Mouse (Mus musculus) midbrain, postnatal 0 days (tissue): ENCODE results near the gene Vti1a. TPM values are rescaled to one million over a fixed set of nuclear protein-coding genes. Genes with fewer than 3 reads are reported as not detected.

Experiments
- ATAC-seq: fragments of 200-750 bp; cut with Nextera tagmentation; 2 replicates; pipeline ENCODE4 v1.8.0; 2017; ENCODE audit warnings: moderate number of reproducible peaks, mild to moderate bottlenecking, moderate TSS enrichment, moderate library complexity; ENCODE audit not compliant: low FRiP score
- DNase-seq: peaks from one replicate; pipeline ENCODE4 v3.0.0-alpha.2; 2015; ENCODE audit warnings: low spot score
- H3K27ac ChIP-seq: fragments of 300-500 bp; sonication (generic); 2 replicates; pipeline ENCODE4 v1.5.1; 2014; ENCODE audit warnings: low read depth, mild to moderate bottlenecking, low read length, mixed read lengths
- H3K27me3 ChIP-seq: fragments of 300-500 bp; sonication (generic); 2 replicates; pipeline ENCODE4 v1.6.1; 2014; ENCODE audit warnings: low read length, control low read depth, mixed read lengths; ENCODE audit not compliant: insufficient read depth
- H3K36me3 ChIP-seq: fragments of 300-500 bp; sonication (generic); 2 replicates; pipeline ENCODE4 v1.6.1; 2014; ENCODE audit warnings: low read length, control low read depth, mixed read lengths; ENCODE audit not compliant: insufficient read depth
- H3K4me1 ChIP-seq: fragments of 300-500 bp; sonication (generic); 2 replicates; pipeline ENCODE4 v1.6.1; 2014; ENCODE audit warnings: mild to moderate bottlenecking, control low read depth, antibody characterized with exemption, low read length, mixed read lengths; ENCODE audit not compliant: insufficient read depth
- H3K4me2 ChIP-seq: fragments of 300-500 bp; sonication (generic); 2 replicates; pipeline ENCODE4 v1.6.1; 2014; ENCODE audit warnings: low read depth, mild to moderate bottlenecking, low read length, mixed read lengths; ENCODE audit not compliant: poor library complexity, severe bottlenecking
- H3K4me3 ChIP-seq: fragments of 300-500 bp; sonication (generic); 2 replicates; pipeline ENCODE4 v1.5.1; 2014; ENCODE audit warnings: low read depth, mild to moderate bottlenecking, low read length, moderate library complexity
- H3K9ac ChIP-seq: fragments of 300-500 bp; sonication (generic); replicated peaks from 2 replicates; pipeline ENCODE4 v1.6.1; 2014; ENCODE audit warnings: mild to moderate bottlenecking, low read length, moderate library complexity, mixed read lengths; ENCODE audit not compliant: poor library complexity, severe bottlenecking
- H3K9me3 ChIP-seq: fragments of 300-500 bp; sonication (generic); 2 replicates; pipeline ENCODE4 v1.6.1; 2016; ENCODE audit warnings: low read length, control low read depth
- CTCF ChIP-seq: IDR thresholded peaks from 2 replicates; pipeline ENCODE4 v1.5.1; 2016; ENCODE audit warnings: antibody characterized with exemption, mild to moderate bottlenecking
- WGBS: fragments of 180-500 bp; shearing (Covaris S2); extraction: QIAGEN DNeasy Blood & Tissue Kit; methylation state at CpG from one replicate; pipeline ENCODE4 v1.1.7; 2014; 5-methylcytosine and 5-hydroxymethylcytosine counted together
- polyA plus RNA-seq: library from polyadenylated mRNA; unstranded; fragments of >200 nt; fragmentation: Nextera tagmentation; extraction: Ambion mirVana; gene quantifications from 2 replicates; pipeline ENCODE4 v1.2.1, GENCODE M21; 2015
- total RNA-seq: library from RNA; depleted of rRNA; stranded (reverse); fragments of >200 nt; gene quantifications from 2 replicates; pipeline ENCODE4 v1.2.3, GENCODE M21; 2014

The Vti1a gene
- total and polyA plus RNA-seq, 2 experiments from 2014 or later = 34.2 to 43.2 TPM

GRCm38 (mm10) chr19:55544498-55544897, 228.4 kb downstream of the Vti1a start:
- H3K4me3 ChIP-seq = no peak overlapping the region
- no peaks in the 10 kb centered on the region for H3K4me1 ChIP-seq
- H3K9me3 ChIP-seq = no peaks in the 10 kb centered on the region
- ATAC-seq (no peak), DNase-seq (no peak)
- 83% methylated on average over 5 of the region's 5 CpGs for WGBS
- H3K36me3 ChIP-seq = no peaks in the 10 kb centered on the region
- TF ChIP-seq CTCF = no peak
- no peak overlapping the region for H3K9ac ChIP-seq
- H3K27me3 ChIP-seq = no peaks in the 10 kb centered on the region
- no peak overlapping the region for H3K4me2 ChIP-seq
- no peak overlapping the region for H3K27ac ChIP-seq

GRCm38 (mm10) chr19:55545529-55545928, 229.4 kb downstream of the Vti1a start:
- H3K9me3 ChIP-seq = no peaks in the 10 kb centered on the region
- no peak overlapping the region for H3K4me2 ChIP-seq
- peak; percentile 90 for TF ChIP-seq CTCF
- H3K9ac ChIP-seq = no peak overlapping the region
- ATAC-seq (peak; percentile 75; the same call in 1 of the 2 replicates), DNase-seq (peak; percentile 90)
- no peak overlapping the region for H3K27ac ChIP-seq
- H3K4me3 ChIP-seq = no peak overlapping the region
- no peaks in the 10 kb centered on the region for H3K36me3 ChIP-seq
- WGBS = 29% methylated on average over 9 of the region's 9 CpGs
- H3K4me1 ChIP-seq = no peaks in the 10 kb centered on the region
- H3K27me3 ChIP-seq = no peaks in the 10 kb centered on the region

GRCm38 (mm10) chr19:55546009-55546528, 230.0 kb downstream of the Vti1a start:
- Histone ChIP-seq H3K9me3 (no peaks in the 10 kb centered on the region), H3K4me1 (no peaks in the 10 kb centered on the region), H3K36me3 (no peaks in the 10 kb centered on the region), H3K27ac (no peak overlapping the region), H3K27me3 (no peaks in the 10 kb centered on the region), H3K4me3 (no peak overlapping the region), H3K4me2 (no peak overlapping the region), H3K9ac (no peak overlapping the region)
- ATAC-seq (no peak), DNase-seq (no peak)
- WGBS = 85% methylated on average over 13 of the region's 13 CpGs
- no peak for TF ChIP-seq CTCF

GRCm38 (mm10) chr19:55548206-55548605, 232.1 kb downstream of the Vti1a start:
- no peak for DNase-seq
- Histone ChIP-seq H3K4me2 (no peak overlapping the region), H3K4me1 (no peaks in the 10 kb centered on the region), H3K27ac (no peak overlapping the region), H3K36me3 (no peaks in the 10 kb centered on the region), H3K27me3 (no peaks in the 10 kb centered on the region), H3K9me3 (no peaks in the 10 kb centered on the region), H3K9ac (no peak overlapping the region), H3K4me3 (no peak overlapping the region)
- TF ChIP-seq CTCF = no peak
- ATAC-seq = no peak
- 95% methylated on average over 10 of the region's 10 CpGs for WGBS

- WGBS = 77% methylated on average over 10 of the region's 10 CpGs
- ATAC-seq = no peak
Observed at GRCm38 (mm10) chr19:55548656-55549055, 232.6 kb downstream of the Vti1a start.

GRCm38 (mm10) chr19:55550176-55550575, 234.1 kb downstream of the Vti1a start:
- H3K4me3 ChIP-seq = no peak overlapping the region
- no peaks in the 10 kb centered on the region for H3K36me3 ChIP-seq
- no peak for ATAC-seq
- no peak for DNase-seq
- H3K27me3 ChIP-seq = no peaks in the 10 kb centered on the region
- WGBS = 82% methylated on average over 6 of the region's 6 CpGs
- no peaks in the 10 kb centered on the region for H3K4me1 ChIP-seq
- no peak overlapping the region for H3K4me2 ChIP-seq
- H3K27ac ChIP-seq = no peak overlapping the region
- TF ChIP-seq CTCF = no peak
- no peak overlapping the region for H3K9ac ChIP-seq
- H3K9me3 ChIP-seq = no peaks in the 10 kb centered on the region

More at GRCm38 (mm10) chr19:55548656-55549055, 232.6 kb downstream of the Vti1a start:
- Histone ChIP-seq H3K4me1 (no peaks in the 10 kb centered on the region), H3K36me3 (no peaks in the 10 kb centered on the region), H3K27me3 (no peaks in the 10 kb centered on the region), H3K27ac (no peak overlapping the region), H3K4me3 (no peak overlapping the region), H3K9me3 (no peaks in the 10 kb centered on the region), H3K9ac (no peak overlapping the region), H3K4me2 (no peak overlapping the region)
- no peak for DNase-seq
- no peak for TF ChIP-seq CTCF
